Mouse (Mus musculus) hindbrain, embryonic 16.5 days (tissue): Measurements from ENCODE around the gene Frzb. TPM values are rescaled to one million over a fixed set of nuclear protein-coding genes. Genes with fewer than 3 reads are reported as not detected.

ENCODE experiments used
- ATAC-seq: fragments of 200-750 bp; cut with Nextera tagmentation; 2 replicates; pipeline ENCODE4 v1.8.0; 2017; ENCODE audit warnings: moderate TSS enrichment, moderate library complexity
- H3K27ac ChIP-seq: fragments of 300-500 bp; sonication (generic); 2 replicates; pipeline ENCODE4 v1.5.1; 2014; ENCODE audit warnings: low read depth, mild to moderate bottlenecking, control low read depth, low read length, moderate library complexity
- H3K27me3 ChIP-seq: fragments of 300-500 bp; sonication (generic); replicated peaks from 2 replicates; pipeline ENCODE4 v1.6.1; 2014; ENCODE audit warnings: low read length; ENCODE audit not compliant: control insufficient read depth, insufficient read depth
- H3K36me3 ChIP-seq: fragments of 300-500 bp; sonication (generic); 2 replicates; pipeline ENCODE4 v1.6.1; 2014; ENCODE audit warnings: mild to moderate bottlenecking, low read length, moderate library complexity, mixed read lengths; ENCODE audit not compliant: control insufficient read depth, insufficient read depth
- H3K4me1 ChIP-seq: fragments of 300-500 bp; sonication (generic); 2 replicates; pipeline ENCODE4 v1.6.1; 2014; ENCODE audit warnings: low read depth, low read length; ENCODE audit not compliant: control insufficient read depth, insufficient read depth
- H3K4me2 ChIP-seq: fragments of 300-500 bp; sonication (generic); 2 replicates; pipeline ENCODE4 v1.6.1; 2014; ENCODE audit warnings: mild to moderate bottlenecking, low read length, control low read depth, moderate library complexity
- H3K4me3 ChIP-seq: fragments of 300-500 bp; sonication (generic); 2 replicates; pipeline ENCODE4 v1.5.1; 2014; ENCODE audit warnings: mild to moderate bottlenecking, low read length, control low read depth, moderate library complexity
- H3K9ac ChIP-seq: fragments of 300-500 bp; sonication (generic); 2 replicates; pipeline ENCODE4 v1.6.1; 2014; ENCODE audit warnings: low read depth, mild to moderate bottlenecking, control low read depth, low read length, moderate library complexity
- H3K9me3 ChIP-seq: fragments of 300-500 bp; sonication (generic); 2 replicates; pipeline ENCODE4 v1.6.1; 2014; ENCODE audit warnings: mild to moderate bottlenecking, low read length, moderate library complexity; ENCODE audit not compliant: control insufficient read depth
- WGBS: fragments of 180-500 bp; shearing (Covaris S2); extraction: QIAGEN DNeasy Blood & Tissue Kit; methylation state at CpG from one replicate; pipeline ENCODE4 v1.1.7; 2014; 5-methylcytosine and 5-hydroxymethylcytosine counted together
- polyA plus RNA-seq: library from polyadenylated mRNA; unstranded; fragments of >200 nt; fragmentation: Nextera tagmentation; extraction: Ambion mirVana; gene quantifications from 2 replicates; pipeline ENCODE4 v1.2.1, GENCODE M21; 2015

Frzb gene
- polyA plus RNA-seq, 1 experiment from 2014 or later: 15.2 TPM

DNA sequence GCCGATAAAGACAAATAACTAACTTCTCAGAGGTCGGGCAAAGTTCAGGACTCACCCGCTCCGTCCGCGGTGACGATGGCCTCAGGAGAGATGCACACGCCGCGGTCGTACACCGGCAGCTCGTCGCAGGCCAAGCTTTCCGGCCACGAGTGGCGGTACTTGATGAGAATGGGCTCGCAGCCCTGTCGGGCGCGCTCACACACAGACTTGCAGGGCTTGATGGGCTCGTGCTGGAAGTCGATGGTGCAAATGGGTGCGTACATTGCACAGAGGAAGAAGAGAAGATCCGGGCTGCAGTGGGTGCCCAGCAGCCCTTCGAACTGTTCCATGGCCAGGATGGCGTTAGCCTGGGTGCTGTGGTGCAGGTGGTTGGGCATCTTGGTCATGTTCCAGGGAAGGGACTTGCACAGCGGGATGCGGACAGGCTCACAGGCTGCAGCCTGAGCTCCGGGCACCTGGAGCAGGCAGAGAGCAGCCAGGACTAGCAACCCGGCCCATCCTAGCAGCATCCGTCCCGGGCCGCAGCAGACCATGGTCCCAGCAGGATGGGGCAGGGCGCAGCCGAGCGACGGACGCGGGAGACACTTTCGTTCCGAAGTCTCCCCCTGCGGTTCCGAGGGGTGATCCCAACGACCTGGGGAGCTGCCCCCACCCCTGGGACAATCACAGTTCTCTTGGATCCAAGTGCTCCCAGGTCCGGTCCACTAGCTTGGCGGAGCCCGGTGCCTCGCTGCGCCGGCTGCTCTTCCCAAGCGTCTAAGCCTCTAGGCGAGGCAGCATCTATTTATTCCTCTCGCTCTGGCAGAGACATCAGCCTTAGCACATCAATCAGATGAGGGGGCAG, 895 bp downstream of the Frzb start:
- Histone ChIP-seq H3K4me1 (peaks cover 11% of the 10 kb centered on the region), H3K4me3 (peak overlapping the region; percentile 62), H3K27ac (peak overlapping the region; percentile 29; the same call in 1 of the 2 replicates), H3K9me3 (no peaks in the 10 kb centered on the region), H3K4me2 (peak overlapping the region; percentile 100), H3K9ac (peak overlapping the region; percentile 68), H3K27me3 (no peaks in the 10 kb centered on the region; the same call in 1 of the 2 replicates), H3K36me3 (no peaks in the 10 kb centered on the region)
- WGBS: under 1% methylated on average over 54 of the region's 54 CpGs
- peak; percentile 71 for ATAC-seq

DNA sequence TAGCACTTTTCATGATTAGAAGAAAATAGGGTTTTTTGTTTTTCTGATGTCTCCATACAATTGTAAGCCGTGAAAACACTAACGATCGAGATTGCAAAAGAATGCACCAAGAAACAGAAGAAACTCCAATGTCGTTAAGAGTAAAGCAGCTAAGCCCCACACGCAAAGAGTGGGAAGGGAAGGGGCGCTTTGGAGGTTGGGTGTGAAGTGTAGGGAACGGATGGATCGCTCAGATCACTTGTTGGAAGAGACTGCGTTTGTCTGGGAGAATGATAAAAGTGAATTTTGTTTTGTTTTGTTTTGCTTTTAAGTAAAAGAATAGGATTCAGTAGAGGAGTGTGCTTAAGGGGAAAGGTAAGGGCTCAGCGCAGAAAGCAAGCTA, 1.5 kb downstream of the Frzb start:
- H3K27ac ChIP-seq: no peak overlapping the region
- peaks cover 11% of the 10 kb centered on the region for H3K4me1 ChIP-seq
- peak overlapping the region; percentile 68; the same call in 1 of the 2 replicates for H3K9ac ChIP-seq
- H3K4me3 ChIP-seq: peak overlapping the region; percentile 62
- H3K9me3 ChIP-seq: no peaks in the 10 kb centered on the region
- no peaks in the 10 kb centered on the region; the same call in 1 of the 2 replicates for H3K27me3 ChIP-seq
- 8% methylated on average over 10 of the region's 10 CpGs for WGBS
- no peak for ATAC-seq
- H3K4me2 ChIP-seq: peak overlapping the region; percentile 100
- no peaks in the 10 kb centered on the region for H3K36me3 ChIP-seq

DNA sequence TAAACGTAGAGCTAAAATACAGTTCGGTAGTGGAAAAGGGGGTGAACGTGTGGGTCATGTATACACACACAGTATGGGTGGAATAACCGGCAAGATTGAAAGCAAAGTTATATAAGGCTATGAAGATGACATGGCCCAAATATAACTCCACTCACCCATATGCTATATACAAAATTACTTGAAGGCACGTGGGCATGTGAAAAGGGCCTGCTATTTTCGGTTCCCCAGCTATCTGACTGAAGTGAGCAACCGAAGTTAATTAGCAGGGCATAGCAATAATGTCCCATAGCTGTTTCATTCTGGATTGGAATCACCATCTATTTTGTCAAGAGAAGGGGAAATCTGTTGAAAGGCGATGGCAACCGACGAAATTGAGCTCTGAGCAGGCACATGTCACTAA, 1.9 kb downstream of the Frzb start:
- Histone ChIP-seq H3K36me3 (no peaks in the 10 kb centered on the region), H3K9ac (no peak overlapping the region), H3K27ac (no peak overlapping the region), H3K4me3 (peak overlapping the region; percentile 62; the same call in 1 of the 2 replicates), H3K9me3 (no peaks in the 10 kb centered on the region), H3K4me1 (peaks cover 11% of the 10 kb centered on the region), H3K27me3 (no peaks in the 10 kb centered on the region; the same call in 1 of the 2 replicates), H3K4me2 (peak overlapping the region; percentile 100)
- no peak for ATAC-seq
- 55% methylated on average over 10 of the region's 10 CpGs for WGBS

DNA sequence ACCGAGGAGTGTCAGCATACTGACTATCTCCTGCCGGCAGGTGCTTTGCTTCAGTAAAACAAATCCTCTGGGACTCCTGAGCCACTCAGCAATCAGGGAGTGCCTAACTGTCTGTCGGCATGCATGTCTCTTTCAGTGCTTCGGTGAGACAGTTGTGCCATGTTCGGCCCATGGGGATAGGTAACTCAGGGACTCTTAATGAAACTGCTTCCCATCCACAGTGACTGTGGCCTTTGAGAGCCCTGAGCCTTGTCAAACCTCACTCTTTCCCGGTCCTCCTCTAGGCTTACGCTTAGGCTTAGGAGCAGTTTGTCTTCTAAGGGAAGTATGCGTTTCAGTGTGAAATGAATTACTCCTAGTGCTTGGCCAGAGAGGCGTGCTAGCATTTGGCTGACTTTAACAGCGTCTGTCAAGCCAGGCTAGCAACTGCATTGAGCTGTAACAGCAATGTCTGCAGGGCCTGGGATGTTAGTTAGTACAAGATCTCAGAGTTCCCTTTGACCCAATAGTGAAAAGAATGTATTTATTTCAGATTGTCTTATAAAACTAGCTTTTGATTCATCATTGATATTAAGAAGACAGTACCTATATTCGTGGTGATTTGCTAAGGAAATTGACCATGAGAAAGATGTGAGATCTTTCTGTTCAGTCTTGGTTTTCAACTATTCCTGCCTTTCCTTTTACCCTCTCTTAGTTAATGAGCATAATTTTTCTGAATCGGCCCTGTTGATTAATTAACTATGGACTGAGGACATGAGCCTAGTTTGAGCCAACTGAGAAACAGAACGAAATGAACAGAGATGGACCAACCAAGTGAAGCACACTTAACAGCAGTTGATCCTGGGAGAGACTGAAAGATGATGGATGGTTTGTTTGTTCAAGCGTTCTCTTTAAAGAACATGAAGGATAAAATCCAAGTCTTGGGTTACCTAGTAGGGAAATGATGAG, 2.7 kb downstream of the Frzb start:
- Histone ChIP-seq H3K27me3 (no peaks in the 10 kb centered on the region; the same call in 1 of the 2 replicates), H3K9ac (no peak overlapping the region), H3K36me3 (no peaks in the 10 kb centered on the region), H3K9me3 (no peaks in the 10 kb centered on the region), H3K4me2 (no peak overlapping the region), H3K27ac (no peak overlapping the region), H3K4me1 (peaks cover 11% of the 10 kb centered on the region), H3K4me3 (no peak overlapping the region)
- 65% methylated on average over 14 of the region's 14 CpGs for WGBS
- no peak for ATAC-seq

- Histone ChIP-seq H3K4me1 (peaks cover 11% of the 10 kb centered on the region), H3K27ac (no peak overlapping the region), H3K4me3 (no peak overlapping the region), H3K36me3 (no peaks in the 10 kb centered on the region), H3K9ac (no peak overlapping the region), H3K4me2 (no peak overlapping the region), H3K9me3 (no peaks in the 10 kb centered on the region), H3K27me3 (no peaks in the 10 kb centered on the region; the same call in 1 of the 2 replicates)
- ATAC-seq: no peak
- 89% methylated on average over 2 of the region's 2 CpGs for WGBS
These were observed 3.5 kb downstream of the Frzb start for GRCm38 (mm10) chr2:80443962-80444361.

DNA sequence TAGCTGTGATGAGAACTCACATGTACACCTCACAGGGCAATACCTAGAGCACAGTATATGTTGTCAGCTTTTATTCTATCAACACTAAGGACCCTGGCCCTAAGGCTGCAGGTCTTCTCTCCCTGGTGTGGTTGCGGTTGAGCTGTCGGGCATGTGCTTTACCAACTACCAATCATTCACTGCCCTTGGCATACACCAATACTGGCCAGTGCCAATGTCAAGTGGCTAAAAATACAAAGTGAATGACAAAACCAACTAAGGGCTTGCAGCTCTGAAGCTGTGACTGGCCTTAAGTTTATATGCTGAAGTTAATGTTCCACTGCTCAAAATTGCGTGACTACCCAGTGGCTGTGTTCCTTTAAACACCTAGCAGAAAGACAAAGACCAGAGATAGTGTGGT, 6.0 kb downstream of the Frzb start:
- Histone ChIP-seq H3K27ac (no peak overlapping the region), H3K27me3 (no peaks in the 10 kb centered on the region; the same call in 1 of the 2 replicates), H3K9me3 (no peaks in the 10 kb centered on the region), H3K4me3 (no peak overlapping the region), H3K4me2 (no peak overlapping the region), H3K4me1 (peaks cover 7% of the 10 kb centered on the region), H3K36me3 (no peaks in the 10 kb centered on the region), H3K9ac (no peak overlapping the region)
- no peak for ATAC-seq
- 96% methylated on average over 3 of the region's 3 CpGs for WGBS

- 39% methylated on average over 3 of the region's 3 CpGs for WGBS
- ATAC-seq: peak; percentile 79
- H3K4me2 ChIP-seq: no peak overlapping the region
- no peaks in the 10 kb centered on the region for H3K27me3 ChIP-seq
- H3K36me3 ChIP-seq: no peaks in the 10 kb centered on the region
- no peak overlapping the region for H3K4me3 ChIP-seq
- H3K27ac ChIP-seq: no peak overlapping the region
- H3K9ac ChIP-seq: no peak overlapping the region
- H3K9me3 ChIP-seq: no peaks in the 10 kb centered on the region
- no peaks in the 10 kb centered on the region for H3K4me1 ChIP-seq
These were observed 8.6 kb downstream of the Frzb start for GRCm38 (mm10) chr2:80438854-80439253.

GRCm38 (mm10) chr2:80437401-80437800, 10.0 kb downstream of the Frzb start:
- H3K36me3 ChIP-seq: no peaks in the 10 kb centered on the region
- WGBS: 30% methylated on average over 2 of the region's 2 CpGs
- no peak overlapping the region for H3K4me3 ChIP-seq
- no peak overlapping the region for H3K4me2 ChIP-seq
- H3K27me3 ChIP-seq: no peaks in the 10 kb centered on the region
- ATAC-seq: no peak
- H3K4me1 ChIP-seq: no peaks in the 10 kb centered on the region
- no peak overlapping the region for H3K27ac ChIP-seq
- no peaks in the 10 kb centered on the region for H3K9me3 ChIP-seq
- no peak overlapping the region for H3K9ac ChIP-seq
